Mouse (Mus musculus) liver, adult 2 months (tissue): ENCODE data around the gene Palld. TPM values are rescaled to one million over a fixed set of nuclear protein-coding genes. Genes with fewer than 3 reads are reported as not detected.

Source experiments
- DNase-seq: peaks from one replicate; pipeline ENCODE4 v3.0.0-alpha.2; 2011; ENCODE audit warnings: low read depth, low spot score; ENCODE audit errors: extremely low read depth
- H3K27ac ChIP-seq: fragments of 200-500 bp; replicated peaks from 2 replicates; pipeline ENCODE4 v1.5.1; 2012; ENCODE audit warnings: low read depth, mild to moderate bottlenecking, control low read depth, inconsistent platforms, low read length; ENCODE audit not compliant: insufficient read depth
- H3K27me3 ChIP-seq: fragments of 200-500 bp; 2 replicates; pipeline ENCODE4 v1.6.1; 2012; ENCODE audit warnings: mild to moderate bottlenecking, moderate library complexity, low read length, inconsistent platforms; ENCODE audit not compliant: control insufficient read depth, insufficient read depth
- H3K36me3 ChIP-seq: fragments of 200-500 bp; 2 replicates; pipeline ENCODE4 v1.6.1; 2012; ENCODE audit warnings: low read length, inconsistent platforms; ENCODE audit not compliant: control insufficient read depth, insufficient read depth
- H3K4me1 ChIP-seq: fragments of 200-500 bp; 2 replicates; pipeline ENCODE4 v1.6.1; 2011; ENCODE audit warnings: low read length; ENCODE audit not compliant: control insufficient read depth, insufficient read depth
- H3K4me3 ChIP-seq: fragments of 200-500 bp; 2 replicates; pipeline ENCODE4 v1.5.1; 2011; ENCODE audit warnings: low read depth, mild to moderate bottlenecking, control low read depth, low read length, moderate library complexity; ENCODE audit not compliant: insufficient read depth
- H3K79me2 ChIP-seq: fragments of 200-500 bp; 2 replicates; pipeline ENCODE4 v1.6.1; 2012; ENCODE audit warnings: inconsistent platforms, mild to moderate bottlenecking, low read length, moderate library complexity; ENCODE audit not compliant: control insufficient read depth, insufficient read depth
- H3K9ac ChIP-seq: fragments of 200-500 bp; 2 replicates; pipeline ENCODE4 v1.6.1; 2012; ENCODE audit warnings: low read depth, mild to moderate bottlenecking, control low read depth, inconsistent platforms, low read length
- CTCF ChIP-seq: fragments of 200-500 bp; IDR thresholded peaks from 2 replicates; pipeline ENCODE4 v1.5.1; 2011; ENCODE audit warnings: low read depth, low read length, control low read depth
- POLR2A ChIP-seq: fragments of 200-500 bp; IDR thresholded peaks from 2 replicates; pipeline ENCODE4 v1.6.1; 2011; ENCODE audit warnings: low read length, control low read depth; ENCODE audit not compliant: insufficient read depth; ENCODE audit errors: extremely low read depth
- WGBS: fragments of 180-500 bp; shearing (Covaris S2); methylation state at CpG from one replicate; pipeline ENCODE4 v1.1.7; 2018; 5-methylcytosine and 5-hydroxymethylcytosine counted together
- polyA plus RNA-seq: library from polyadenylated mRNA; depleted of rRNA; stranded (reverse); fragments of >200 nt; gene quantifications from 2 replicates; pipeline ENCODE4 v1.2.3, GENCODE M21; 2012
- total RNA-seq: library from RNA; depleted of rRNA; stranded (reverse); fragments of >200 nt; gene quantifications from 2 replicates; pipeline ENCODE4 v1.2.3, GENCODE M21; 2014

Palld gene
- total and polyA plus RNA-seq, 2 experiments: 10.1 to 17.8 TPM

DNA sequence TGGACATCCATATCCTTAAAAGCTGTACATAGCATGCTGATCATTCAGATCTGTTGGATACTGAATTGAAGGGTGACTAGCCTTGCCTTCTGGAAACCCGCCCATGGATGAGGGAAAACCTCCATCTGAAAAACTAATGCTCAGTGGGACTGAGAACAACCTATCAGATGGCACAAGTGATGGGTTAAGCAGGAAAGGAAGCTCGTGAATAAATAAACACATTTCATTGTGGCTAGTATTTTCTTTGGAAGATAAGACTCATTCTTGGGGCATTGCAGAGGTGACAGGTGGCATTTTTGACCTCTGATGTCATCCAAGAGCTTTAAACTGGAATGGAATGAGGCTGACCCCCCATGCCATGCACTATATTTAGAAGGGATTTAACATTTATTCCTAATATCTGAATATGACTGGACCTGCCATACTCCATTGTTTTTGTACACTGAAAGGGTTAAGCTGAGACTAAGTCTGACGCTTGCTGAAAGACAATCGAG, 128.8 kb downstream of the Palld start:
- Histone ChIP-seq H3K36me3 (no peaks in the 10 kb centered on the region), H3K9ac (no peak overlapping the region), H3K79me2 (no peaks in the 10 kb centered on the region), H3K4me3 (no peak overlapping the region), H3K27ac (no peak overlapping the region), H3K4me1 (no peaks in the 10 kb centered on the region), H3K27me3 (no peaks in the 10 kb centered on the region)
- 48% methylated on average over 4 of the region's 4 CpGs for WGBS
- no peak for TF ChIP-seq CTCF
- no peak for TF ChIP-seq POLR2A
- no peak for DNase-seq

DNA sequence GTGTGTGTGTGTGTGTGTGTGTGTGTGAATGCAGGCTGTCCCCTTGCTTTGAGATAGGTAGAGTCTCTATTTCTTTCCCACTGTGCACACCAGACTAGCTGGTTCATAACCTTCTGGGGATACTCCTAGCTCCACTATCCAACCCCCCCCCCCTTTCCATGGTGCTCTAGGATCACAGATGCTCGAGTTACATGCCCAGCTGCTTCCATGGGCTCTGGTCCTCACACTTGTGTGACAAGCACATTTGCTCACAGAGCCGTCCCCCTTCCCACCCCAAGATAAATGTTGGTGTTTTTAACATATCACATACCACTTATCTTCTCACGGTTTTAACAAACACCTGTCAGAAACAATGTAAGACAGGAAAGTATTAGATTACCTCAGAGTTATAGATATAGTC, 131.2 kb downstream of the Palld start:
- Histone ChIP-seq H3K79me2 (no peaks in the 10 kb centered on the region), H3K27ac (no peak overlapping the region), H3K4me1 (no peaks in the 10 kb centered on the region), H3K36me3 (no peaks in the 10 kb centered on the region), H3K4me3 (no peak overlapping the region), H3K9ac (no peak overlapping the region), H3K27me3 (no peaks in the 10 kb centered on the region)
- WGBS: 67% methylated on average over 3 of the region's 3 CpGs
- TF ChIP-seq CTCF (no peak), POLR2A (no peak)
- no peak for DNase-seq

GRCm38 (mm10) chr8:61769340-61769879, 133.1 kb downstream of the Palld start:
- Histone ChIP-seq H3K4me1 (no peaks in the 10 kb centered on the region), H3K9ac (no peak overlapping the region), H3K79me2 (no peaks in the 10 kb centered on the region), H3K27me3 (no peaks in the 10 kb centered on the region), H3K36me3 (no peaks in the 10 kb centered on the region), H3K4me3 (no peak overlapping the region), H3K27ac (no peak overlapping the region)
- DNase-seq: no peak
- TF ChIP-seq POLR2A (no peak), CTCF (no peak)
- WGBS: 75% methylated on average over 5 of the region's 5 CpGs

DNA sequence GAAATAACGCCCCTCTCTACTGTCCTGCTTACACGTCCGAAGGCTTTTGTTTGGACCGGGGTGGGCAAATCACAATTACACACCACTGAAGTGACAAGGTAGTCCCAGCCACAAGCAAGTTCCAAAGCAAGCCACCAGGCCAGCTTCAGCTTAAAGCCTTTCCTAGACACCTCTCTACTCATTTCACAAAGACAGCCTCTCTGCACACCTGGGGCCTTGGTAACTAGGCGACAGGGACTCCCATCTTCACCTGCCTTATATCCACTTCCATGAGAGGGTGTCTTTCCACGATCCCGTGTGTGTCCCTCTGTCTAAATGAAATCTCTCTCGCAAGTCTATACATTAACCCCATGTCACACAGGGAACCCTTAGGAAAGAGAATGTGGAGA, 142.3 kb downstream of the Palld start:
- Histone ChIP-seq H3K4me3 (no peak overlapping the region), H3K27ac (no peak overlapping the region), H3K4me1 (peaks cover 2% of the 10 kb centered on the region; the same call in 1 of the 2 replicates), H3K27me3 (peaks cover 8% of the 10 kb centered on the region; the same call in 1 of the 2 replicates), H3K9ac (no peak overlapping the region), H3K79me2 (no peaks in the 10 kb centered on the region), H3K36me3 (no peaks in the 10 kb centered on the region)
- WGBS: 29% methylated on average over 8 of the region's 8 CpGs
- TF ChIP-seq CTCF: no peak
- TF ChIP-seq POLR2A: no peak
- no peak for DNase-seq

- H3K9ac ChIP-seq: no peak overlapping the region
- WGBS: 13% methylated on average over 43 of the region's 44 CpGs
- TF ChIP-seq POLR2A (no peak), CTCF (no peak)
- no peaks in the 10 kb centered on the region for H3K36me3 ChIP-seq
- no peak for DNase-seq
- peak overlapping the region; percentile 18; the same call in 1 of the 2 replicates for H3K4me3 ChIP-seq
- H3K79me2 ChIP-seq: no peaks in the 10 kb centered on the region
- H3K27ac ChIP-seq: no peak overlapping the region
- peaks cover 8% of the 10 kb centered on the region; the same call in 1 of the 2 replicates for H3K27me3 ChIP-seq
- H3K4me1 ChIP-seq: peaks cover 2% of the 10 kb centered on the region; the same call in 1 of the 2 replicates
Measured at GRCm38 (mm10) chr8:61759327-61760189, 142.9 kb downstream of the Palld start.
